Mouse (Mus musculus) cerebellum, postnatal 25 days (tissue): ENCODE results near the gene Abca15.
A peak's percentile ranks its signal among the peaks of the same experiment; 100 is the strongest.
"Not testable (repeated sequence)": the region's sequence is repeated elsewhere in the genome, so short reads cannot be mapped to it uniquely, and the experiment has no call there.

ENCODE experiments used
- DNase-seq, 2 experiments: peaks; one replicate each; pipeline ENCODE4 v3.0.0; 2021; ENCODE audit warnings: mixed read lengths in 2 of 2

Abca15 gene

GRCm38 (mm10) chr7:120328087-120328793 lies at the start of gene Abca15:
TSS of gene Abca15 (plus strand) at chr7:120328670.
- peak; percentile 54 to 76 for DNase-seq

- peak in 1 of 2 experiments; percentile 21 for DNase-seq
Observed at GRCm38 (mm10) chr7:120285286-120285685, 43.2 kb upstream of the Abca15 start.

- peak; percentile 54 to 71 for DNase-seq
Observed at GRCm38 (mm10) chr7:120316086-120316485, 12.4 kb upstream of the Abca15 start.

- no peak for DNase-seq
Observed at GRCm38 (mm10) chr7:120322963-120323362, 5.5 kb upstream of the Abca15 start.

GRCm38 (mm10) chr7:120325911-120326310 lies 2.6 kb upstream of the Abca15 start:
- DNase-seq, result not testable (repeated sequence)

GRCm38 (mm10) chr7:120327220-120328073 lies 1.0 kb upstream of the Abca15 start:
- peak; percentile 36 to 68 for DNase-seq

- peak in 1 of 2 experiments; percentile 19 for DNase-seq
Observed at GRCm38 (mm10) chr7:120361159-120361558, 32.7 kb downstream of the Abca15 start.

GRCm38 (mm10) chr7:120409447-120409846 lies 81.0 kb downstream of the Abca15 start, which contains the start of gene Abca16:
TSS of gene Abca16 (plus strand) at chr7:120409647.
- peak in 1 of 2 experiments; percentile 1 for DNase-seq

- DNase-seq, result peak; percentile 15 to 47
Observed at GRCm38 (mm10) chr7:120412391-120412790, 83.9 kb downstream of the Abca15 start.

- no peak for DNase-seq
Observed at GRCm38 (mm10) chr7:120426625-120427024, 98.2 kb downstream of the Abca15 start.

GRCm38 (mm10) chr7:120431464-120431863 lies 103.0 kb downstream of the Abca15 start:
- no peak for DNase-seq
